Mouse (Mus musculus) urinary bladder, postnatal 14 days (tissue): ENCODE measurements around the gene Zcchc18.
A peak's percentile ranks its signal among the peaks of the same experiment; 100 is the strongest.
"Not testable (repeated sequence)": the region's sequence is repeated elsewhere in the genome, so short reads cannot be mapped to it uniquely, and the experiment has no call there.

Source experiments
- DNase-seq: peaks from one replicate; pipeline ENCODE4 v3.0.0; 2021; ENCODE audit warnings: low spot score

Gene Zcchc18

DNA sequence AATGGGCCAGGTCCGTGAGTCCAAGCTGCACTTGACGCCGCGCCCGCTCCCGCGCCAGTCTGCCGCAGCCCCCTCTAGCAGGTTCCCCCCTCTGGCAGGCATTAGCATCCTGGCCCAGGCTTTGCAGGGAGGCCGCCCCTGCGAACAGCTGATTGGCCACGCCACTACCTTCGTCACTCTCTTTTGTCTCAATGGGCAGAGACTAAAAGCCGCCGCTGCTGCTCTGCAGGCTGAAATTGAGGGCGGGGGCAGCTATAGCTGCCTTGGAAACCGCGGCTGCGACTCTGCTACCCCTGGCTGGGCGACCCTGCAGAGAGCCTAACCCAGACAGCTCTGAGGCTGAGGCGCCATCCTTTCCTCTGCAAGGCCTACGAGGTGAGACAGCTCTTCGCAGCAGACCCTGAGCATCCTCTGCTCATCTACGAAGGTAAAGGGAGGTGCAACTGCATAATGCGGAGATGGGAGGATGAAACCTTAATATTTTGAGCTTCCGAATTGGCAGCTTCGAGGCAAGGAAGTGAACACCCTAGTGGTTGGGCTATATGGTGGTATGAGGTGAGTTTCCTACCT, at the start of gene Zcchc18:
Gene Zcchc18, plus strand, starts transcription at position 178 of the 570 bp plus-strand sequence.
- peak; percentile 10 for DNase-seq

DNA sequence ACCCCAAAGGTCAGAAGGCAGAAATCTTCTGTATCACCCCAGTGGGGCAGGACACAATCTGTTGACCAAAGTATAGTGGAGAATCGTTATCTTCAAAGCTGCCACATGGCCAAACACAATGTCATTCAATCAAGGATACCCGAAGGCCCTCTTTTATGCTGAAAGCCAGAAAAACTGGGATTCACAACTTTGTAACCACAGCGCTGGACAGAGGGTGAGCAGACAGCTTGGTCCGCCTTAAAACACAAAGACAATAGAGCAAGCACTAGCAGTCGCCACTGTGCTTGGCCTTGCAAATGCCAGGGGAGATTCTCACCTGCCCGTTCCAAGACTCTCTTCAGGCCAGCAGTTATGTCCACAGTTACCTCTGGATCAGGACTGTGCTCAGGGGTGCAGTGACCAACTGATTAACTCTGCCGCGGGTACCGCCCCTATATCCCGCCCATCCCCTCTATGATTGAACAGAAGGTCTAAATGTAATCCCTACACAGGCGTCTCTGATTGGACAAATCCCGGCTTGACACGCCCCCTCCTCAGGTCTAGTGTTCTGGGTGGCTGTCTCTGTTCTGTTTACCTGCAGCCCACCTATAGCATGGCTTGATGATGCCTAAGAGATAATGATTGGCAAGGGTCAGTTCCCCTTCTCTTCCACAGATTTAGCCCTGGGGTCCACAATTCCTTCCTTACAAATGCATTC, 35.2 kb upstream of the Zcchc18 start:
- peak; percentile 35 for DNase-seq

DNA sequence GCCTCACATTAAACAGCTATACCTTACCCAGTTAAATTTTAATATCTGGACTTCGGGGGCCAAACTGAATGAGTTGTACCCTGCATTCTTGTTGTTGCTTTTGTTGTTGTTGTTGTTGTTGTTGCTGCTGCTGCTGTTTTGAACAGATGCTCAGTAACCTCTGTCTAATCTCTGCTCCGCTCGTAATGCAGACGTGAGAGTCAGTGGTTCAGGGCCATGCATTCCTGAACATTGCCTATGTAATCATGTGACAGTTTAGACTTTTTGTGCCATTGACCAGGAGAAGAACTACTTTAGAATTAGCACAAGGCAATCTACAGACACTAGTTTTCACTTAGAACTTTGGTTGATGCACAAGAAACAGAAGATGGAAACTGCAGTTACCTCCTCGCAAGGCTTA, 34.7 kb upstream of the Zcchc18 start:
- DNase-seq, result not testable (repeated sequence)

DNA sequence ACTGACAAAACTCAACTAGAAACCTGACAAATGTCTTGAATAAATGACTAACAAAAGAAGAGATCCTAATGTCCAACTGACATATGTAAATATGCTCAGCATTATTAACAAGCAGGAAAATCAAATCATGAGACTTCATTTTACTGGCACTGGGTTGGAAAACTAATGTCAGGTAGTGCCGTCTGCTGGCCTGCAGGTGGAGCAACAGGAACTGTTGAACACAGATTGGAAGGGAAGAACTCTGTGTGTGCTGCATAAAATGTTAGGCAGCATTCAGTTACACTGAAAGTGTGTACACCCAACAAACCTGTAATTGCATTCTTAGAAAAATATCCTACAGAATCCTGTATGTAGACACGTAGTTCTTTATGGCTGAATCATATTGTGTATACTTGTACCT, 33.3 kb upstream of the Zcchc18 start:
- DNase-seq, result peak; percentile 3

DNA sequence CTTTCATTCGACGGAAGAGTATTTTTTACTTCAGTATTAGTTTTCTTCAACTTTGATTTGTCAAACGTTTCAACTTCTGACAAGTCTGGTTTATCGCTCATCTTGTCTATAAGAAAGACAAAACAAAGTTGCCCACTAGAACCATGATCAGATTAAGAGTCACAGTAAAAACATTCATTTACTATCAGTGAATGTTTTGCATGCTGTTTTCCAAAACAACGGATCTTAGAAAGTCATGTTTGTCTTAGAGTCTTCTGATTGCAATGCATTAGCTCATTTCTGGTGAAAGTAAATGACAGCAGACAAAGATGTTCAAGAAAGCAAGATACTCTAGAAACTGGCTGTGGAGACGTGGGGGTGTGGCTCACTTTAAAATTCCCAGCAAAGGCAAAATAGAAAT, 17.6 kb upstream of the Zcchc18 start, which contains the start of gene Tmsb15b2:
Gene Tmsb15b2, minus strand, starts transcription at position 101 of the 400 bp plus-strand sequence.
- DNase-seq, result not testable (repeated sequence)

DNA sequence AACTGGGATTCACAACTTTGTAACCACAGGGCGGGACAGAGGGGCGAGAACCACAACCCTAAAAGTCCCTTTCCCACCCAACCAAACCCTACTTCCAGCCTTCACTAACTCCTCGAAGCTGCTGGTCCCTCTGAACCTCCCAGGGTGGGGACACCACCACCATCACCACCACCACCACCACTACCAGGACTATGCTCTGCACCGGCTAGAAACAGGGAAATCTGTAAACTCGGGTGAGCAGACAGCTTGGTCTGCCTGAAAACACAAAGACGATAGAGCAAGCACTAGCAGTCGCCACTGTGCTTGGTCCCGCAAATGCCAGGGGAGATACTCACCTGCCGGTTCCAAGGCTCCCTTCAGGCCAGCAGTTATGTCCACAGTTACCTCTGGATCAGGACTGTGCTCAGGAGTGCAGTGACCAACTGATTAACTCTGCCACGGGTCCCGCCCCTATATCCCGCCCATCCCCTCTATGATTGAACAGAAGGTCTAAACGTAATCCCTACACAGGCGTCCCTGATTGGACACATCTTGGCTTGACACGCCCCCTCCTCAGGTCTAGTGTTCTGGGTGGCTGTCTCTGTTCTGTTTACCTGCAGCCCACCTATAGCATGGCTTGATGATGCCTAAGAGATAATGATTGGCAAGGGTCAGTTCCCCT, 16.4 kb upstream of the Zcchc18 start, which contains the start of the genes Tmsb15l and Tmsb15b1:
Gene Tmsb15l, minus strand, starts transcription at position 446 of the 661 bp plus-strand sequence.
Gene Tmsb15b1, minus strand, starts transcription at position 451 of the 661 bp plus-strand sequence.
- DNase-seq, result peak; percentile 61

DNA sequence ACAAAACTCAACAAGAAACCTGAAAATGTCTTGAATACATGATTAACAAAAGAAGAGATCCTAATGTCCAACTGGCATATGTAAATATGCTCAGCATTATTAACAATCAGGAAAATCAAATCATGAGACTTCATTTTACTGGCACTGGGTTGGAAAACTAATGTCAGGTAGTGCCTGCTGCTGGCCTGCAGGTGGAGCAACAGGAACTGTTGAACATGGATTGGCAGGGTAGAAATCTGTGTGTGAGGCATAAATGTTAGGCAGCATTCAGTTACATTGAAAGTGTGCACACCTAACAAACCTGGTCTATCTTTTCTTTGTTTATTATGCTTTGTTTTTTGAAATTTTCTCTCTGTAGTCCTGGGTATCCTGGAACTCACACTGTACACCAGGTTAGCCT, 14.3 kb upstream of the Zcchc18 start:
- DNase-seq, result no peak

DNA sequence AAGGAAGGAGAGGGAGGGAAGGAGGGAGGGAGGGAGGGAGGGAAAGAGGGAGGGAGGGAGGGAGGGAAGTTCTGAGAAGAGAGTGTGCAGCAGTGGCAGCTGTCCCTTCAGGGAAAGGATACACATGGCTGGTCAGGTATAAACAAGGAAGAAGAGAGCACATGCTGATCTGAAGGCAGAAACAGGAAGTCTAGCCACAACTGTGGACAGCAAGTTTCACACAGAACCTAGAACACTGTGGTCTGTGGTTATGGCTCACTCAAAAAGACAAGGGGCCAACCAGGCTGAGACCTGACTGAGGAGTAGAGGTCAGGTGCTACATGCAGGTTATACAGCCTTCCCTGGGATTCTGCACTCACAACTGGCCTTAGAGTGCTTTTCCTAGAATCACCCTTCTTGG, 6.9 kb upstream of the Zcchc18 start:
- no peak for DNase-seq

DNA sequence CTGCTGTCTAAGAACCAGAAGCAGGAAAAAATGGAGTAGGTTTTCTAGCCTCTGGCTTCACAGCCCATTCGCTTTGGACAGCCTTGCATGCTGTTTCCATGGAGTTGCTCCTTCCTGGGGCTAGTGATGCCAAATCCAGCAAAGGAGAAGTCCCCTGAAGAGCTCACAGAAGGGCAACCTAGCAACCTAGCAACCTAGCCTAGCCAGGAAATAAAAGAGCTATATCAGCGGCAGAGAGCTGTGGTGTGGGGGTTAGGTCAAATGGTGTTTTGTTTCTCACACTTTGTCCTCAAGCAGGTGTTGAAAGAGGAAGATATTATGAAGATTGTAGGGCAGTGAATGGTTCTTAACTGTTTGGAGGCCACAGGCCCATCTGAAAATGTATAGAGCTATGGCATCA, 1.7 kb upstream of the Zcchc18 start:
- DNase-seq, result no peak

DNA sequence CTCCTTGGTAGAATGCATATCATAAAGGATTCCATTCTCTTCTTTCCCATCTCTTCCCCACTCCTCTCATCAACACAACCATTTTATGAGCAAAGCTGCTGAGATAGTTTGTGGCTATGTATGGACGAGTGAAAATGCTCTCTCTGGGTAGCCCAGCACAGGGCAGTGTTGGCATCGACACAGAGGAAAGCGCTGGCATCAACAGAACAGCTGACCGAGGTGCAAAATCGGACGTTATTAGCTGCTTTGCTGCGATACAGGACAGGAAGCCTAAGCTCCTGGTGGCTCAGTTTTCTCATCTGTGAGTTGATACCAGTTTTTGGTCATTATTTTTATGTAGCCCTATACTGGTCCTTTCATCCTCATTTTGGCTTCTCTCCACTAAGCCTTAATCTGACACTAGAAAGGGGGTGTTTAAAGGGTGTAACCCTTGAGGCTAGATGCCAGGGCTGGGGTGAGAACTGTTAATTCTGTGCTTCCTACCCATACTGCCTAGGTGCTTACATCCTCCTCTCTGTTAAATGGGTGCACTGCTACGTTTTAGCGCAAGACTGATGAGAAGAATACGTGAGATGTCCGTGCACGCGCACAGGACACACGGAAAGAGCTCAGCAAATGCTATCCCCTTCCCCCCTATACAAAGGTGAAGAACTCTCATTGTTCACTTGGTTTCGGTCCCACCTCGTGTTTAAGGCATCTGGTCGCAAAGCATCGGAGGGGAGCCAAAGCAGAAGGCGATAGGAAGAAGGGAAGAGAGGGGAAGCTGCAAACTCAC, 577 bp upstream of the Zcchc18 start:
- no peak for DNase-seq

DNA sequence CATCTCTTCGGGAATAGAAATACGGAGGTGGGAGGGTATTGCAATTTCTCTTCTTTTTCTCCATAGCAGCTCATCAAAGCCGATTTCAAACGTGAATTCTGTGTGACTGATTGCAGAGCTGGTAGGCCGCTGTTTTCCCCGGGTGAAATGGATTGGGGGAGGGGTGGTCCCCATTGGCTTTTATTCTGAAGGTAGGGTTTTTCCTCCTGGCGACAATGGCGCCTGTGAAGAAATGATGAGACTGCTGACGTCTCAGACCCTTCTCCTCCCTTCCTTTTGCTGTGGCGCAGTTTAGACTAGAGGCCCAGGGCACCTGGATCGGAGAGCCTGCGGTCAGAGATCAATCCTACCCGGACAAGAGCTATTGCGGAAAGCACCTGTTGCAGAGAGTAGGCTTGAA, 686 bp downstream of the Zcchc18 start:
- no peak for DNase-seq

DNA sequence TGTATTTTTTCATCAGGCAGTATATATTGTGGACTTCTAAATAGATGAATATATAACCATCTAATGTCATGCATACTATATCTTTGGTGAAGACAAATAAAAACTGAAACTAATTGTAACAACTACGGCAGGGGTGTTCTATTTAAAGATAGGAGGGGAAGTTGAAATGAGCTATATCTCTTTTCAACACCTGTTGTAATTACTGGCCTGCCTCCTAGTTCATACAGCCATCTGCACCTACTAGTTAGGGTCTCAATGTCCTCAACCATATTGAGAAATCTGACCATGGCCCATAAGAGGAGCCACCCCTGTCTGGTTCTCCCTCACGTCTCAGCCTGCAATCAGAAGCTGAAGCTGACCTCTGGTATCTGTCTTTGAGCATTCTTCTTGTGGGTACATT, 3.3 kb downstream of the Zcchc18 start:
- DNase-seq, result no peak

DNA sequence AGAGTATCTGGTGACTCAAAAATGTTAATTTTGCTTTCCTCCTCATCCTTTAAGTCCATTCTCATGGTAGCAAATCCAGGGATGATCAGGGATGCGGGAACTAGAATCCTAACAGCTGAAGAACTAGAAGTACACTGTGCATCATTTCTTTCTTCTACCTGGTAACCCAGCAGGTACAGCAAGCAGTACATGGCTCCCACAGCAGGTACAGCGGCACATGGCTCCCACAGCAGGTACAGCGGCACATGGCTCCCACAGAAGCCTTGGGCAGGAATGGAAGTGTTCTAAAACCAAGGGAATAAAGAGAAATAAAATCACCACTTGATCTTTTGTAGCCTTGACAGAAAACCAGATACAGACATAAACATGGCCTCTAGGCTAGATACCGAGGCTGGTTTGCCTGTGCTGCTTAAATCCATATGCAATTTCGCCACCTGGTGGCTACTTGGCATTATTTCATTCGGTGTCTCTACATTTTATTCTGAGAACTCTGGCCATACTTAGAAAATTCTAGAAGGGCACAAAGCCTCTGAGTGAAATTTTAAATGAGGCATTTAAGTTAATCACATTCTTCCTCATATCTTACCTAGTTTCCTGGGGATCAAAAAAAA, 22.2 kb downstream of the Zcchc18 start:
- DNase-seq, result peak; percentile 31

DNA sequence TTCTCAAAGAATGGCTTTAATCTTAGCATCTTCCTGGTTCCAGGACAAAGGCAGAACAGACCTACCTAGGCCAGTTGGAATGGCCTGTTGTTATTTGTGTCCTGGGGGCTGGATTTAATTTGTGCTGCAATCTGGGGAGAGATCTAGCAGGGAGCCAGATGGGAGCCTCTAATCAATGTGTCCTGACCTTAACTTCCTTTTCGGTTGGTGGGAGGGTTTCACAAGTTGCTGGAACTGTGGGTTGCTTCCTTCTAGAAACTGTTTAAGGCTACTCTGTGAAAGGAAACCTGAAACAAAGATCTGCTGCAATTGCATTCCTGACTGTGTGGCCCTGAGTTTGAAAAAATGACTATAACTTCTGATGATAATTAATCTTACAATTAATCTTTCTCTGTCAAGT, 24.7 kb downstream of the Zcchc18 start:
- no peak for DNase-seq

DNA sequence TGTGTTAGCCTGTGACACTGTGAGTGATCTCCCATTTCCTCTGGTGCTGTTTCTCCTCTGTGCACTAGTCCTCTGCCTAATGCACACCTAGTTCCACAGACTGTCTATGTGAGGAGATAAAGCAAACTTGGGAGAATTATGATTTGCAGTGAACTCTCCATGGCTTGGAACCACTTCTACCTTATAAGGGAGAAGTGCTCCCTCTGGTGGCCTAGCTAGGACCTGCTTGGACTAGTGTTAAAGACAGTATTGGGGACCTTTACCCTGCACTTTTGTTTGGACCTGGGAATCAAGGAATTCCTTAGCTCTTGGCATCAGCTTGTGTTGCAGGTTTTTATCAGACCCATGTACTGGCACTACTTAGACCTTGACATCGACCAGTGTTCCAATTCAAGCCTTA, 26.4 kb downstream of the Zcchc18 start:
- peak; percentile 72 for DNase-seq

DNA sequence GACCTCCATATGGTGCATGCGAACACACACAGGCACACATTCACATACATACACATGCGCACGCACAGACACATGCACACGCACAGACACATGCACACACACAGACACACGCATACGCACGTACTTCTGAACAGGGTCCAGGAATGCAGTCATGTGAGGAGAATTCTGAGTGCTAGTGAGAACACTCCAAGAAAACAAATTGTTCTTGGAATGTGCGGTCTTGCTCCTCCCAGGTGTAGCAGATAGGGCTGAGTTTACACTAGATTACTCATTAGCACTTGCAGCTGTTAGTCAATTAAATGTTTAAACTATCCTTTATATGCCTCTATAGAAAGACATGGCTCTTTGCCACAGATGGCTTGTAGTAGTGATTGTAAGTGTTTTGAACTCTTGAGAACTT, 38.0 kb downstream of the Zcchc18 start:
- no peak for DNase-seq

DNA sequence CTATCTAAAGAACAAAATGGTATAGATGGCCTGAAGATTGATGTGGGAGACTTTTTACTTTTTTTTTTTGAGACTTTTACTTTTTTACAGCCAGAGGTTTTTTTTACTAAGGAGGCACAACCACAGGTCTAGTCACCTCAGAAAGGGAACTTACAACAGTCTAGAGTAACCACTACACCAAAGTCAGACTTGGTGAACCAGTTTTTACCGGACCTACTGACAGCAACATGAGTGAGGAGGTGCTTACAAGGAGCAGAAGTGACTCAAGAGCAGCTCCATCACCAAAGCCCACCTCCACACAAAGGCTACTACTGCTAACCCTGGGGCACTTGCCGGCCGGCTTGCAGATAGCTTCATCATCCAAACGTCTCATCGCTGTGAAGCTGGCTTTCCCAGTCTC, 38.8 kb downstream of the Zcchc18 start:
- no peak for DNase-seq

DNA sequence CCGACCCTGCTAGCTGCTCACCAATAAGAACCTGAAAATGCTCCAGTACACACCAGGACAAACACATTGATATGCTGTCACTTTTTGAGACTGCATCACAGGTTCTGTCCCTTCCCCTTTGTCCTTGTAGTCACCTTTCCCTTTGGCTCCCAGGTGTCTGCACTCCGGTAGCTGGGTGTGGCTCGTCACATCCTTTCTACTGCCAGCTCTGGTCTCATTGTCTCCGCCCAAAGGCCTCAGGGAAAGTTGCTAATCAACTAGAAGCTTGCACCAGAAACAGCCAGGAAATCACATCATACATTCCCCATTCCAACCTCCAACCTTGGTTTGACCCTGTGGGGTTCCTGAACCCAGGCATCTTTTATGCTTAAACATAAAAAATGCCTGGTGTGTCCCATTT, 41.4 kb downstream of the Zcchc18 start:
- no peak for DNase-seq

DNA sequence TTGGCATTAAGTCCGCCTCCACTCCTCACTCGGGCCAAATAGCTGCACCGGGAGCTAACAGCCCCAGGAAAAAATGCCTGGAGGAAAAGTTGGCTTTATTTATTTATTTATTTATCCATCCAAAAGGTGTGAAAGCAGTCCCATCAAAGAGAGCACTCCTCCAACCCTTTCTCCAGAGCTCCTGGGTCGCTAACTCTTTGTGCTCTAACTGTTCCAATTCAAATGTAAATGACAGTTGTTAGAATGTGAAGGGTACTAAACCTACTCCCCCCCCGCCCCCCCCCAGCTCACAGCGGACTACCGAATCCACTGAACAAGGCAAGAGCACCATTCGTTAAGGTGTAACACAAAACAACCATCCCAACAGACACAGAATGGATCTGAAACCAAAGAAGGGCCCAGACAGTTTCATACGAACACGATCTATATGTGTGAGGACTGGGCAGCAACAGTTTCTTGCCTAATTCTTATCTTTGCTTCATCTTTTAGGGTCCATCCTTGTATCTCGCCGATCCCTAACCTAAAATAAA, 44.6 kb downstream of the Zcchc18 start:
- DNase-seq, result no peak

DNA sequence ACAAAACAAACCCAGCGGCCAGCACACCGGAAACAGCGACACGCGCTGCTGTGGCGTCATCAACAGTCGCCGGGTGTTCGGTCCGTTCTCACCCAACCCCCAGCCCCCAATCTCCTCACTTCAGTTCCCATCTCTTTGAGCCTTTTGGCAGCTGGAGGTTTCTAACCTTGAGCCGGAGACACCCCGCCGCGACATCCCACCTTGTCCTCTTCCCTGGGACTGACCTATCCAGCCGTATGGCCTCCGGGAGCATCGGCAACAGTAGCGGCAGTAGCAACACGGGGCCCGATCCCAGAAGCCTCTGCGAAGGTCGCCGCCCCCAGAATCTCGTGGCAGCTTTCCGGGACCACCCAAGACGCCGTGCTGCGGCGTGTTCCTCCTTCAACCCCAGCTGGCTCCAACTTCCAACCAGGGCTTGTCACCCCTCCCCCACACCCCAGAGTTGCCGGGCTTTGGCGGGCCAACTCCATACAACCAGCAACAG, 45.1 kb downstream of the Zcchc18 start, which contains the start of gene Slc25a53:
Gene Slc25a53, minus strand, starts transcription at position 303 of the 484 bp plus-strand sequence.
- peak; percentile 84 for DNase-seq

DNA sequence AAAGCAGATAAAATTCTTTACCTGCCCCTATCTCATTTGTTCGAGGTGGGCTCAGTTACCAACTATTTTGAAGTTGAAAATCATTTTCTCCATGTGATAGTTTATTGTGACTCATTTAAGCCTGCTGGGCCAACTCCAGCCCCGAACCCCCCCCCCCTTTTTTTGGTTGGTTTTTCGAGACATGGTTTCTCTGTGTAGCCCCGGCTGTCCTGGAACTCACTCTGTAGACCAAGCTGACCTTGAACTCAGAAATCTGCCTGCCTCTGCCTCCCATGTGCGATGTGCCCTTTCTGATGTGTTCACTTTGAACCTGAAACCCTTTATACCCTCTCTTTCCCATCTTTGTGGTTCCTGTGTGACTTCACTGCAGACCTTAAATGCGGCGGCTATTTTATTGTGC, 45.5 kb downstream of the Zcchc18 start:
- no peak for DNase-seq
